ENCODE assay signal across 12 mouse cellular contexts in the genomic region with DNA sequence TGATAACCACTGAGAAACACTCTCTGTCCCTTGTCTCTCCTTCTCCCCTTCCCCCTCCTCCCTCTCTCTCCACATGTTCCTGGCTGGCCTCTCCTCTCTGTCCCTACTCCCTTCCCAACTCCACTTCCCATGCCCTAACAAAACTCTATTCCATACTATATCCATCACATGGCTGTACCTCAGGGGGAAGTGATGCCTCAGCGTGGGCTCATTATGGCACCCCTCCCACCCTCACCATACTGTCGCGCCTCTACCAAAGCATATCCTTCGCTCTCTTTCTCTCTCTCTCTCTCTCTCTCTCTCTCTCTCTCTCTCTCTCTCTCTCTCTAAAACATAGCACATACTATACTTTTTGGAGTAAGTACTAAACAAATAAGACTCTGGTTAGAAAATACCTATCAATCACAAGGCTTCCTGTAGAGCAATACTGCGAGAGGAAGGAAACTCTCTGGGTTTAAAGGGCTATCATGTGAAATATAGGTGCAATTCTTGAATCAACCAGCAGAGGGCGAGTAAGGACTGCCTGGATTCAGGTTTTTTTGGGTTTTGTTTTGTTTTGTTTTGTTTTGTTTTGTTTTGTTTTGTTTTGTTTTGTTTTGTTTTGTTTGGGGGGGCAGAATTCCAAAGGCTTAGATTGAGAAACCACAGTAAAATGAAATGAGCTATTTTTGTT. TPM values are rescaled to one million over a fixed set of nuclear protein-coding genes. Genes with fewer than 3 reads are reported as not detected.
DNase-seq lines count a peak whose midpoint lies in the region; ATAC-seq and TF ChIP-seq lines count a peak whose summit lies in the region.
"Had no signal": no experiment of that assay in that cellular context is flagged by ENCODE, and none has a peak within 500 bp of the region (broad histone marks: within the 10 kb centered on the region; RNA-seq: fewer than 3 reads in every experiment).

No protein-coding gene starts in this region.

- H3K9me3 ChIP-seq in liver, embryonic 14.5 days (ENCODE audit: control insufficient read depth, low read length), result no peaks in the 10 kb centered on the region
- H3K9me3 ChIP-seq in liver, embryonic 12.5 days (replicated peaks), result no peaks in the 10 kb centered on the region
- H3K9me3 ChIP-seq: lung, embryonic 15.5 days had no signal

- peak; percentile 4 to 41 for DNase-seq in heart, adult 18-20 months
- no peak for DNase-seq in heart, adult 9 months (ENCODE audit: low spot score in 2 of 2)
- no peak for DNase-seq in liver, embryonic 14.5 days (ENCODE audit: low read depth in 3 of 3, low spot score in 3 of 3)
- DNase-seq in ZHBTc4 (ENCODE audit: low read depth, low spot score), result peak; percentile 43
- peak; percentile 32 to 41 for DNase-seq in left cerebral cortex, postnatal 25 days (ENCODE audit: low spot score in 2 of 2)
- DNase-seq in natural killer cell, adult 2 months (ENCODE audit: low spot score in 2 of 2), result no peak
- no peak for DNase-seq in heart, postnatal 25 days (ENCODE audit: low spot score)

- no peaks in the 10 kb centered on the region for H3K4me1 ChIP-seq in liver, embryonic 14.5 days (replicated peaks; ENCODE audit: control insufficient read depth in 2 of 2, insufficient read depth in 2 of 2, low read length in 1 of 2)
- H3K4me1 ChIP-seq in liver, embryonic 12.5 days, result no peaks in the 10 kb centered on the region
- H3K4me1 ChIP-seq: lung, embryonic 15.5 days had no signal

- H3K4me3 ChIP-seq in liver, embryonic 14.5 days (ENCODE audit: insufficient read depth in 1 of 2, low read depth in 2 of 2, low read length in 2 of 2), result no peak overlapping the region
- no peak overlapping the region for H3K4me3 ChIP-seq in liver, embryonic 12.5 days
- H3K4me3 ChIP-seq: lung, embryonic 15.5 days had no signal

- TF ChIP-seq CTCF in liver, embryonic 14.5 days (IDR thresholded peaks at IDR 0.05; ENCODE audit: low read depth), result peak; percentile 66

- no peak overlapping the region for H3K27ac ChIP-seq in liver, embryonic 14.5 days
- H3K27ac ChIP-seq in liver, embryonic 12.5 days, result no peak overlapping the region
- H3K27ac ChIP-seq: lung, embryonic 15.5 days had no signal

- intact Hi-C loops in left cerebral cortex, postnatal 25 days (cut with DNase I), result loop anchor here (1.0 kb wide), 1 partner anchor 56 kb away; no protein-coding TSS in a partner anchor
- intact Hi-C loops in heart, postnatal 25 days (cut with DNase I), result loop anchor here (1.0 kb wide), 1 partner anchor 56 kb away; no protein-coding TSS in a partner anchor

- no peaks in the 10 kb centered on the region for H3K36me3 ChIP-seq in liver, embryonic 14.5 days (replicated peaks; ENCODE audit: control insufficient read depth, insufficient read depth, low read depth)
- no peaks in the 10 kb centered on the region for H3K36me3 ChIP-seq in liver, embryonic 12.5 days
- H3K36me3 ChIP-seq: lung, embryonic 15.5 days had no signal

- H3K27me3 ChIP-seq in liver, embryonic 14.5 days (ENCODE audit: control insufficient read depth, insufficient read depth, low read length), result no peaks in the 10 kb centered on the region
- no peaks in the 10 kb centered on the region for H3K27me3 ChIP-seq in liver, embryonic 12.5 days (replicated peaks)
- H3K27me3 ChIP-seq: lung, embryonic 15.5 days had no signal

- 44% methylated on average over 6 of the region's 6 CpGs for WGBS in liver, embryonic 14.5 days (ENCODE audit: insufficient replicate concordance)
- WGBS in liver, embryonic 12.5 days (ENCODE audit: insufficient replicate concordance), result 42% methylated on average over 6 of the region's 6 CpGs

- TF ChIP-seq EP300 in liver, embryonic 14.5 days (IDR thresholded peaks at IDR 0.05; ENCODE audit: low read depth), result no peak

- no peak for ATAC-seq in liver, embryonic 14.5 days (ENCODE audit: insufficient read depth)
- no peak for ATAC-seq in liver, embryonic 12.5 days

- no peak overlapping the region for H3K4me2 ChIP-seq in liver, embryonic 14.5 days (ENCODE audit: low read depth)
- H3K4me2 ChIP-seq in liver, embryonic 12.5 days, result no peak overlapping the region
- H3K4me2 ChIP-seq: lung, embryonic 15.5 days had no signal

- H3K9ac ChIP-seq in liver, embryonic 14.5 days (replicated peaks), result no peak overlapping the region
- H3K9ac ChIP-seq in liver, embryonic 12.5 days, result no peak overlapping the region
- H3K9ac ChIP-seq: lung, embryonic 15.5 days had no signal

RNA-seq across cellular contexts. Expression of a gene that starts 32.4 kb away (rescaled TPM):
- total RNA-seq in heart, adult 18-20 months (2021), result under 1 TPM in 1 of 2 experiments, not detected in 1; 0.20 TPM
- 0.04 and 0.08 TPM in 2 replicates for polyA plus RNA-seq in liver, embryonic 14.5 days (2012; rRNA removed)
- polyA plus RNA-seq in liver, embryonic 14.5 days (2014; fragmentation: Nextera tagmentation; extraction: Ambion mirVana), result not detected in 2 replicates
- polyA plus RNA-seq in liver, embryonic 12.5 days (2016; fragmentation: Nextera tagmentation; extraction: Ambion mirVana), result 1.1 and 1.2 TPM in 2 replicates
- 1 to 10 TPM; 1.8 to 2.3 TPM for total RNA-seq in left cerebral cortex, postnatal 25 days (2021)
- not detected for total RNA-seq in heart, postnatal 25 days (2021)

RNA-seq across cellular contexts. Expression of a gene that starts 36.1 kb away (rescaled TPM):
- total RNA-seq in heart, adult 18-20 months (2021), result not detected
- polyA plus RNA-seq in liver, embryonic 14.5 days (2012; rRNA removed), result not detected in 2 replicates
- polyA plus RNA-seq in liver, embryonic 14.5 days (2014; fragmentation: Nextera tagmentation; extraction: Ambion mirVana), result not detected in 2 replicates
- polyA plus RNA-seq in liver, embryonic 12.5 days (2016; fragmentation: Nextera tagmentation; extraction: Ambion mirVana), result not detected in 2 replicates
- not detected for total RNA-seq in left cerebral cortex, postnatal 25 days (2021)
- total RNA-seq in heart, postnatal 25 days (2021), result not detected
- total RNA-seq: adrenal gland, adult 18-20 months; gastrocnemius, postnatal 4 days had no signal
- polyA plus RNA-seq: lung, embryonic 15.5 days; stomach, embryonic 14.5 days had no signal

Comparison
In these comparisons a context has a peak if more than half of its experiments do, and no peak if none do; other contexts are left out.
1. DNase-seq: peak in heart, adult 18-20 months (2 of 2), ZHBTc4 (single experiment) and left cerebral cortex, postnatal 25 days (2 of 2); none in heart, adult 9 months (0 of 2), liver, embryonic 14.5 days (0 of 3), natural killer cell, adult 2 months (0 of 2) and heart, postnatal 25 days (single experiment).